Mouse (Mus musculus): ENCODE results near the gene Olfr1151.

Gene Olfr1151

GRCm38 (mm10) chr2:87855562-87855961 lies at the start of gene Olfr1151:
Olfr1151 (plus strand) TSS chr2:87855862.
- TF ChIP-seq GATA4 (IDR thresholded peaks at IDR 0.05; ENCODE audit: insufficient replicate concordance, low read length), result no peak

- TF ChIP-seq GATA4 (IDR thresholded peaks at IDR 0.05; ENCODE audit: insufficient replicate concordance, low read length), result no peak
Observed at GRCm38 (mm10) chr2:87809522-87809921, 46.1 kb upstream of the Olfr1151 start, which contains the start of gene Olfr1145. Olfr1145 (plus strand) TSS chr2:87809822.

- no peak for TF ChIP-seq GATA4 (IDR thresholded peaks at IDR 0.05; ENCODE audit: insufficient replicate concordance, low read length)
Observed at GRCm38 (mm10) chr2:87830233-87830632, 25.4 kb upstream of the Olfr1151 start, which contains the start of gene Olfr1148. Olfr1148 (plus strand) TSS chr2:87830533.

GRCm38 (mm10) chr2:87843693-87844092 lies 12.0 kb upstream of the Olfr1151 start, which contains the start of gene Olfr1150-ps1:
Olfr1150-ps1 (plus strand) TSS chr2:87843993.
- TF ChIP-seq GATA4 (IDR thresholded peaks at IDR 0.05; ENCODE audit: insufficient replicate concordance, low read length), result no peak

- no peak for TF ChIP-seq GATA4 (IDR thresholded peaks at IDR 0.05; ENCODE audit: insufficient replicate concordance, low read length)
Observed at GRCm38 (mm10) chr2:87866192-87866591, 10.5 kb downstream of the Olfr1151 start, which contains the start of gene Olfr1152. Olfr1152 (plus strand) TSS chr2:87866492.

- no peak for TF ChIP-seq GATA4 (IDR thresholded peaks at IDR 0.05; ENCODE audit: insufficient replicate concordance, low read length)
Observed at GRCm38 (mm10) chr2:87894662-87895061, 39.0 kb downstream of the Olfr1151 start, which contains the start of gene Olfr1153. Olfr1153 (plus strand) TSS chr2:87894962.

- TF ChIP-seq GATA4 (IDR thresholded peaks at IDR 0.05; ENCODE audit: insufficient replicate concordance, low read length), result no peak
Observed at GRCm38 (mm10) chr2:87905066-87905465, 49.4 kb downstream of the Olfr1151 start, which contains the start of gene Olfr1154. Olfr1154 (minus strand) TSS chr2:87905166.
